Mouse (Mus musculus) megakaryocyte, embryonic 14.5 days (primary cell): Measurements from ENCODE around the gene Epb41.

Experiments used
- FLI1 ChIP-seq: IDR thresholded peaks from 2 replicates; pipeline ENCODE4 v1.6.1; 2012; ENCODE audit warnings: low read length, inconsistent platforms, mixed read lengths
- GATA1 ChIP-seq: IDR thresholded peaks from 3 replicates; pipeline ENCODE4 v1.6.1; 2012; ENCODE audit warnings: mixed read lengths, low read length, inconsistent platforms, borderline replicate concordance

DNA sequence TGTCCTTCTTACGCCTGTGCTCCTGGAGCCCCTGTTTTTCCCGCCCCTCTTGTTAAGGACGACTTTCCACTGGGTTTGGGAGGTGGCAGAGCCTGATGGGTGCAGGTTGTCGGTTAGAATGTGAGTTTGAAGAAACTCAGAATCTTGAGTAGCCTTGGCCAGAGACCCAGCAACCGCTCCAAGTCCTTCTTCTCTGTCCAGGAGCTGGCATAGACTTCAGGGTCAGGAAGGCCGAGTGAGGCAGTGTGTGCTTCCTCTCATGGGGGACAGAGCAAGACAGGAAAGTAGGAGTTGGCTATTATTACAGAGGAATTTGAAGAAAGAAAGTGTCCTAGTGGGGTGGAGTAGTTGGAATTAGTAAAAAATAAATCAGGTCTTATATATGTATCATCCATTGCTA, 191.6 kb downstream of the Epb41 start:
- TF ChIP-seq FLI1 (no peak), GATA1 (no peak)
